Comparison of ENCODE assay signal across 13 mouse cellular contexts in genomic region chr3:115985183-115985892, GRCm38 (mm10). TPM values are rescaled to one million over a fixed set of nuclear protein-coding genes. Genes with fewer than 3 reads are reported as not detected.
A peak's percentile ranks its signal among the peaks of the same experiment; 100 is the strongest.
DNase-seq lines count a peak whose midpoint lies in the region; ATAC-seq and TF ChIP-seq lines count a peak whose summit lies in the region.
"Had no signal": no experiment of that assay in that cellular context is flagged by ENCODE, and none has a peak within 500 bp of the region (broad histone marks: within the 10 kb centered on the region; RNA-seq: fewer than 3 reads in every experiment).

No protein-coding gene starts in this region.

- TF ChIP-seq EP300 in lung, postnatal 0 days (IDR thresholded peaks at IDR 0.05) = no peak

- WGBS in lung, postnatal 0 days = 60% methylated on average over 9 of the region's 9 CpGs
- WGBS in embryonic facial prominence, embryonic 14.5 days = 70% methylated on average over 9 of the region's 9 CpGs

- no peaks in the 10 kb centered on the region for H3K27me3 ChIP-seq in lung, postnatal 0 days (replicated peaks; ENCODE audit: insufficient read depth, low read length)
- no peaks in the 10 kb centered on the region for H3K27me3 ChIP-seq in embryonic facial prominence, embryonic 14.5 days (replicated peaks; ENCODE audit: control insufficient read depth, insufficient read depth, low read length)

- H3K9me3 ChIP-seq in lung, postnatal 0 days (ENCODE audit: low read length) = no peaks in the 10 kb centered on the region
- H3K9me3 ChIP-seq in embryonic facial prominence, embryonic 14.5 days (ENCODE audit: control insufficient read depth, low read length) = no peaks in the 10 kb centered on the region

- TF ChIP-seq CTCF in lung, postnatal 0 days (IDR thresholded peaks at IDR 0.05) = no peak

- no peak overlapping the region for H3K9ac ChIP-seq in lung, postnatal 0 days (replicated peaks; ENCODE audit: low read depth)
- H3K9ac ChIP-seq in embryonic facial prominence, embryonic 14.5 days (ENCODE audit: low read depth, low read length) = no peak overlapping the region

- H3K27ac ChIP-seq in lung, postnatal 0 days (ENCODE audit: low read length) = no peak overlapping the region
- no peak overlapping the region for H3K27ac ChIP-seq in embryonic facial prominence, embryonic 14.5 days (replicated peaks; ENCODE audit: low read depth, low read length)

- H3K4me3 ChIP-seq in lung, postnatal 0 days (ENCODE audit: low read depth, low read length) = no peak overlapping the region
- H3K4me3 ChIP-seq in embryonic facial prominence, embryonic 14.5 days (ENCODE audit: low read depth, low read length) = no peak overlapping the region
- H3K4me3 ChIP-seq: erythroblast, embryonic 14.5 days had no signal

- no peak for ATAC-seq in lung, postnatal 0 days
- peak; percentile 63; the same call in 1 of the 2 replicates for ATAC-seq in embryonic facial prominence, embryonic 14.5 days (ENCODE audit: low read depth)
- peak; percentile 88 for ATAC-seq in megakaryocyte, adult 5-6 weeks (ENCODE audit: poor library complexity, severe bottlenecking)
- ATAC-seq: CD4-positive, CD25-positive, alpha-beta regulatory T cell, adult 4 months; hindbrain, embryonic 16.5 days had no signal

- DNase-seq in gastrocnemius, postnatal 10 days = peak; percentile 14
- DNase-seq in gastrocnemius, postnatal 4 days (ENCODE audit: low spot score in 2 of 2) = no peak
- peak; percentile 18 for DNase-seq in lung, postnatal 0 days (ENCODE audit: low spot score)
- no peak for DNase-seq in lung, postnatal 14 days
- peak; percentile 43 for DNase-seq in embryonic facial prominence, embryonic 14.5 days (ENCODE audit: low spot score)
- no peak for DNase-seq in testis, postnatal 10 days (ENCODE audit: low spot score)
- no peak for DNase-seq in yolk sac, embryonic 10.5 days (ENCODE audit: low spot score)
- DNase-seq: cerebellum, adult 9-10 months; thymus, adult 2 months had no signal

- H3K4me2 ChIP-seq in lung, postnatal 0 days (replicated peaks; ENCODE audit: low read depth, low read length) = no peak overlapping the region
- no peak overlapping the region for H3K4me2 ChIP-seq in embryonic facial prominence, embryonic 14.5 days (ENCODE audit: low read depth, low read length)

- no peaks in the 10 kb centered on the region for H3K4me1 ChIP-seq in lung, postnatal 0 days (ENCODE audit: insufficient read depth, low read depth, low read length)
- H3K4me1 ChIP-seq in embryonic facial prominence, embryonic 14.5 days (ENCODE audit: control insufficient read depth, insufficient read depth, low read length) = no peaks in the 10 kb centered on the region

- H3K36me3 ChIP-seq in lung, postnatal 0 days (ENCODE audit: insufficient read depth, low read length) = peaks cover 22% of the 10 kb centered on the region
- peaks cover 65% of the 10 kb centered on the region for H3K36me3 ChIP-seq in embryonic facial prominence, embryonic 14.5 days (ENCODE audit: control insufficient read depth, insufficient read depth, low read length)

RNA-seq across cellular contexts. Expression of gene Slc30a7, which starts 21.9 kb away (rescaled TPM):
- total RNA-seq in gastrocnemius, postnatal 10 days (2021) = 10 to 100 TPM; 16.1 to 22.2 TPM
- total RNA-seq in gastrocnemius, postnatal 4 days (2021) = 10 to 100 TPM; 27.3 to 29.6 TPM
- 25.0 and 29.0 TPM in 2 replicates for polyA plus RNA-seq in lung, postnatal 0 days (2015; fragmentation: Nextera tagmentation; extraction: Ambion mirVana)
- 34.3 and 40.7 TPM in 2 replicates for polyA plus RNA-seq in embryonic facial prominence, embryonic 14.5 days (2014; fragmentation: Nextera tagmentation; extraction: Ambion mirVana)
- 32.3 and 33.2 TPM in 2 replicates for total RNA-seq in megakaryocyte, adult 5-6 weeks (2015)
- 65.1 and 66.7 TPM in 2 replicates for total RNA-seq in megakaryocyte, adult 5-6 weeks (2017)

RNA-seq across cellular contexts. Expression of gene Extl2, which starts 21.9 kb away (rescaled TPM):
- 10 to 100 TPM; 15.1 to 17.9 TPM for total RNA-seq in gastrocnemius, postnatal 10 days (2021)
- total RNA-seq in gastrocnemius, postnatal 4 days (2021) = 10 to 100 TPM; 16.1 to 16.3 TPM
- polyA plus RNA-seq in lung, postnatal 0 days (2015; fragmentation: Nextera tagmentation; extraction: Ambion mirVana) = 10.4 and 10.9 TPM in 2 replicates
- 23.8 and 27.1 TPM in 2 replicates for polyA plus RNA-seq in embryonic facial prominence, embryonic 14.5 days (2014; fragmentation: Nextera tagmentation; extraction: Ambion mirVana)
- total RNA-seq in megakaryocyte, adult 5-6 weeks (2015) = 9.0 and 9.9 TPM in 2 replicates
- total RNA-seq in megakaryocyte, adult 5-6 weeks (2017) = 6.7 and 9.5 TPM in 2 replicates
- polyA plus RNA-seq: erythroblast, embryonic 14.5 days had no signal

Comparison
In these comparisons a context has a peak if more than half of its experiments do, and no peak if none do; other contexts are left out.
1. DNase-seq: peak in gastrocnemius, postnatal 10 days (single experiment), lung, postnatal 0 days (single experiment) and embryonic facial prominence, embryonic 14.5 days (single experiment); none in gastrocnemius, postnatal 4 days (0 of 2), lung, postnatal 14 days (single experiment), testis, postnatal 10 days (single experiment) and yolk sac, embryonic 10.5 days (single experiment).